Mouse (Mus musculus): ENCODE measurements around the gene Frrs1. TPM values are rescaled to one million over a fixed set of nuclear protein-coding genes. Genes with fewer than 3 reads are reported as not detected.
"Not testable (repeated sequence)": the region's sequence is repeated elsewhere in the genome, so short reads cannot be mapped to it uniquely, and the experiment has no call there.

The Frrs1 gene
- polyA plus RNA-seq (2012; rRNA removed) = 0.70 and 0.92 TPM in 2 replicates

GRCm38 (mm10) chr3:116858941-116859685 lies at the start of gene Frrs1:
Frrs1 (plus strand) TSS chr3:116859464.
- DNase-seq = no peak

GRCm38 (mm10) chr3:116810351-116810750 lies 48.9 kb upstream of the Frrs1 start:
- DNase-seq; H3K4me3 ChIP-seq (replicated peaks; ENCODE audit: insufficient read depth, low read depth, low read length); H3K4me1 ChIP-seq (ENCODE audit: control insufficient read depth, insufficient read depth, low read length); H3K27ac ChIP-seq (ENCODE audit: insufficient read depth, low read length); H3K27me3 ChIP-seq (ENCODE audit: control insufficient read depth, insufficient read depth, low read length): not testable (repeated sequence)
- WGBS = 76% methylated on average over 6 of the region's 6 CpGs

More at GRCm38 (mm10) chr3:116858941-116859685, at the start of gene Frrs1:
- H3K4me3 ChIP-seq (replicated peaks; ENCODE audit: insufficient read depth, low read depth, low read length) = no peak within 1 kb of the TSS
- no peaks in the 10 kb centered on the region for H3K27me3 ChIP-seq (ENCODE audit: control insufficient read depth, insufficient read depth, low read length)
- H3K27ac ChIP-seq (ENCODE audit: insufficient read depth, low read length) = no peak within 1 kb of the TSS
- 86% methylated on average over 9 of the region's 9 CpGs for WGBS
- no peaks in the 10 kb centered on the region for H3K4me1 ChIP-seq (ENCODE audit: control insufficient read depth, insufficient read depth, low read length)
- TF ChIP-seq CTCF (IDR thresholded peaks at IDR 0.05; ENCODE audit: borderline replicate concordance, insufficient read depth, low read depth, low read length) = no peak

GRCm38 (mm10) chr3:116812946-116813345 lies 46.3 kb upstream of the Frrs1 start:
- Histone ChIP-seq H3K27me3 (ENCODE audit: control insufficient read depth, insufficient read depth, low read length) (no peaks in the 10 kb centered on the region), H3K4me1 (ENCODE audit: control insufficient read depth, insufficient read depth, low read length) (no peaks in the 10 kb centered on the region), H3K27ac (ENCODE audit: insufficient read depth, low read length) (no peak overlapping the region), H3K4me3 (replicated peaks; ENCODE audit: insufficient read depth, low read depth, low read length) (no peak overlapping the region)
- WGBS = 96% methylated on average over 2 of the region's 2 CpGs
- TF ChIP-seq CTCF (IDR thresholded peaks at IDR 0.05; ENCODE audit: borderline replicate concordance, insufficient read depth, low read depth, low read length) (no peak), POLR2A (IDR thresholded peaks at IDR 0.05; ENCODE audit: borderline replicate concordance, insufficient read depth, low read length) (no peak)
- DNase-seq = no peak

- no peak overlapping the region for H3K27ac ChIP-seq (ENCODE audit: insufficient read depth, low read length)
- H3K4me3 ChIP-seq (replicated peaks; ENCODE audit: insufficient read depth, low read depth, low read length) = no peak overlapping the region
- H3K4me1 ChIP-seq (ENCODE audit: control insufficient read depth, insufficient read depth, low read length) = no peaks in the 10 kb centered on the region
- DNase-seq = no peak
- 74% methylated on average over 6 of the region's 6 CpGs for WGBS
- no peaks in the 10 kb centered on the region for H3K27me3 ChIP-seq (ENCODE audit: control insufficient read depth, insufficient read depth, low read length)
- no peak for TF ChIP-seq POLR2A (IDR thresholded peaks at IDR 0.05; ENCODE audit: borderline replicate concordance, insufficient read depth, low read length)
- TF ChIP-seq CTCF (IDR thresholded peaks at IDR 0.05; ENCODE audit: borderline replicate concordance, insufficient read depth, low read depth, low read length) = no peak
These were observed 43.9 kb upstream of the Frrs1 start for GRCm38 (mm10) chr3:116815305-116815797.

DNA sequence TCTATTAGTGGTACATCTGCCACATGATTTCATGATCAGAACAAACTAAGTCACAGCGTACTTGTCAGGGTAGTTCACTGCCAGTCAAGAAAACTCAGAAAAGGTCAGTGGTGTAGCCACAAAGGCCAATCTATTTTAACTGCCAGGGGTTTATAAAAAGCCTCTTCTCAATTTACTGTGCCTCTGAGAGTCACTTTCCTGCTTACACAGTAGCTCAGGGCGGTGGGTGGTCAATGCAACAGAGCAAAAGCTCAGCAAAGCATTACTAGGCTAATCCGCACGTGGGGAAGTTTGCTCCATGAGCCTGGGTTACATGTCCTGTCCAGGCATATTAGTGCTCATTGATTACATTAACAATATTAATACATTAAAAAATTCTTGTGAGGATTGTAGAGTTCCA lies 43.3 kb upstream of the Frrs1 start:
- TF ChIP-seq CTCF (IDR thresholded peaks at IDR 0.05; ENCODE audit: borderline replicate concordance, insufficient read depth, low read depth, low read length) (no peak), POLR2A (IDR thresholded peaks at IDR 0.05; ENCODE audit: borderline replicate concordance, insufficient read depth, low read length) (no peak)
- Histone ChIP-seq H3K4me1 (ENCODE audit: control insufficient read depth, insufficient read depth, low read length) (no peaks in the 10 kb centered on the region), H3K4me3 (replicated peaks; ENCODE audit: insufficient read depth, low read depth, low read length) (no peak overlapping the region), H3K27me3 (ENCODE audit: control insufficient read depth, insufficient read depth, low read length) (no peaks in the 10 kb centered on the region), H3K27ac (ENCODE audit: insufficient read depth, low read length) (no peak overlapping the region)
- 74% methylated on average over 4 of the region's 4 CpGs for WGBS
- DNase-seq = no peak

- WGBS = 86% methylated on average over 3 of the region's 3 CpGs
- no peak for DNase-seq
These were observed 42.5 kb upstream of the Frrs1 start for GRCm38 (mm10) chr3:116816674-116817215.

GRCm38 (mm10) chr3:116817231-116817630 lies 42.0 kb upstream of the Frrs1 start:
- no peak overlapping the region for H3K4me3 ChIP-seq (replicated peaks; ENCODE audit: insufficient read depth, low read depth, low read length)
- H3K27me3 ChIP-seq (ENCODE audit: control insufficient read depth, insufficient read depth, low read length) = no peaks in the 10 kb centered on the region
- no peak for TF ChIP-seq POLR2A (IDR thresholded peaks at IDR 0.05; ENCODE audit: borderline replicate concordance, insufficient read depth, low read length)
- no peak for TF ChIP-seq CTCF (IDR thresholded peaks at IDR 0.05; ENCODE audit: borderline replicate concordance, insufficient read depth, low read depth, low read length)
- no peak for DNase-seq
- no peaks in the 10 kb centered on the region for H3K4me1 ChIP-seq (ENCODE audit: control insufficient read depth, insufficient read depth, low read length)
- 93% methylated on average over 7 of the region's 7 CpGs for WGBS
- H3K27ac ChIP-seq (ENCODE audit: insufficient read depth, low read length) = no peak overlapping the region

More at GRCm38 (mm10) chr3:116816674-116817215, 42.5 kb upstream of the Frrs1 start:
- TF ChIP-seq POLR2A (IDR thresholded peaks at IDR 0.05; ENCODE audit: borderline replicate concordance, insufficient read depth, low read length) = no peak
- TF ChIP-seq CTCF (IDR thresholded peaks at IDR 0.05; ENCODE audit: borderline replicate concordance, insufficient read depth, low read depth, low read length) = no peak
- Histone ChIP-seq H3K4me3 (replicated peaks; ENCODE audit: insufficient read depth, low read depth, low read length) (no peak overlapping the region), H3K27ac (ENCODE audit: insufficient read depth, low read length) (no peak overlapping the region), H3K4me1 (ENCODE audit: control insufficient read depth, insufficient read depth, low read length) (no peaks in the 10 kb centered on the region), H3K27me3 (ENCODE audit: control insufficient read depth, insufficient read depth, low read length) (no peaks in the 10 kb centered on the region)

Data from cerebellum, adult 2 months (tissue).